Mouse (Mus musculus): ENCODE measurements around the gene Msi1.

Msi1 gene

GRCm38 (mm10) chr5:115429359-115430186 is at the start of gene Msi1:
Gene Msi1 (plus strand): TSS chr5:115429599.
- no peak for DNase-seq

- no peak for DNase-seq
These were observed 37.5 kb upstream of the Msi1 start for GRCm38 (mm10) chr5:115391935-115392334.

- no peak for DNase-seq
These were observed 36.4 kb upstream of the Msi1 start for GRCm38 (mm10) chr5:115392969-115393368.

GRCm38 (mm10) chr5:115394223-115394622 is 35.2 kb upstream of the Msi1 start:
- DNase-seq, result no peak

GRCm38 (mm10) chr5:115394836-115395235 is 34.6 kb upstream of the Msi1 start:
- DNase-seq, result no peak

GRCm38 (mm10) chr5:115396654-115397053 is 32.7 kb upstream of the Msi1 start:
- DNase-seq, result no peak

- peak; percentile 17 for DNase-seq
These were observed 31.3 kb upstream of the Msi1 start for GRCm38 (mm10) chr5:115397839-115398780.

GRCm38 (mm10) chr5:115402063-115402462 is 27.3 kb upstream of the Msi1 start:
- DNase-seq, result no peak

- DNase-seq, result no peak
These were observed 25.8 kb upstream of the Msi1 start for GRCm38 (mm10) chr5:115403436-115404140.

GRCm38 (mm10) chr5:115404241-115404794 is 25.1 kb upstream of the Msi1 start:
- peak; percentile 29 for DNase-seq

GRCm38 (mm10) chr5:115405205-115405604 is 24.2 kb upstream of the Msi1 start:
- DNase-seq, result no peak

GRCm38 (mm10) chr5:115408110-115408509 is 21.3 kb upstream of the Msi1 start:
- no peak for DNase-seq

- DNase-seq, result peak; percentile 21
These were observed 14.0 kb upstream of the Msi1 start for GRCm38 (mm10) chr5:115415111-115416085.

- DNase-seq, result no peak
These were observed 504 bp upstream of the Msi1 start for GRCm38 (mm10) chr5:115428831-115429358.

- DNase-seq, result peak; percentile 23
These were observed 975 bp downstream of the Msi1 start for GRCm38 (mm10) chr5:115430187-115430960.

- peak; percentile 44 for DNase-seq
These were observed 1.9 kb downstream of the Msi1 start for GRCm38 (mm10) chr5:115431061-115431897.

- no peak for DNase-seq
These were observed 2.5 kb downstream of the Msi1 start for GRCm38 (mm10) chr5:115431898-115432259.

- DNase-seq, result no peak
These were observed 3.0 kb downstream of the Msi1 start for GRCm38 (mm10) chr5:115432395-115432794.

GRCm38 (mm10) chr5:115433191-115433590 is 3.8 kb downstream of the Msi1 start:
- DNase-seq, result no peak

All from cerebellum, adult 9-10 months (tissue).